Comparison of ENCODE assay signal across 20 mouse cellular contexts in the genomic region with DNA sequence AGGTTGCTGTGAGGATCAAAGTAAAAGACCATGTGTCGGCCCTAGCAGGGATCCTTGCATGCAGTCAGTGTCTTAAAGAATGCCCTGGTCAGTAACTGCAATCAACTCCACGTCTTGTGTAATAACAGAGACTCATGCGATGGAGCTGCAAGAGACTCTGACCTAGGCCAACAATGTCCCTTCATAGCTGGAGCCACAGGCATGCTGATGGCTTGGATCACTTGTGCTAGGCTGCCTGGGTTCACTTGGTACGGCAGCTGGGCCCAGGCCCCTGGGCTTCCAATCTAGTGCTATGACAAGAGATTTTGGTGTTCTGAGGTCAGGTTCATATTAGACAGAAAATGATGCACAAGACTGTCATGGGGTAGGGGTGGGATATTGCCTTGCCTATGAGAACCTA.
DNase-seq lines count a peak whose midpoint lies in the region; ATAC-seq lines count a peak whose summit lies in the region.
"Had no signal": no experiment of that assay in that cellular context is flagged by ENCODE, and none has a peak within 500 bp of the region (broad histone marks: within the 10 kb centered on the region; RNA-seq: fewer than 3 reads in every experiment).

No protein-coding gene starts in this region.

- no peak overlapping the region for H3K9ac ChIP-seq in heart, embryonic 11.5 days (ENCODE audit: low read depth, low read length)
- no peak overlapping the region for H3K9ac ChIP-seq in heart, embryonic 12.5 days

- H3K27ac ChIP-seq in heart, embryonic 11.5 days (ENCODE audit: low read depth, low read length), result no peak overlapping the region
- no peak overlapping the region for H3K27ac ChIP-seq in heart, embryonic 10.5 days
- H3K27ac ChIP-seq in heart, embryonic 12.5 days (ENCODE audit: poor library complexity, severe bottlenecking), result no peak overlapping the region

- H3K4me3 ChIP-seq in heart, embryonic 11.5 days (ENCODE audit: low read depth, low read length), result no peak overlapping the region
- no peak overlapping the region for H3K4me3 ChIP-seq in heart, embryonic 10.5 days
- H3K4me3 ChIP-seq in heart, embryonic 12.5 days, result no peak overlapping the region

- H3K9me3 ChIP-seq in heart, embryonic 11.5 days (replicated peaks; ENCODE audit: control insufficient read depth, low read length), result no peaks in the 10 kb centered on the region
- no peaks in the 10 kb centered on the region for H3K9me3 ChIP-seq in heart, embryonic 10.5 days
- no peaks in the 10 kb centered on the region for H3K9me3 ChIP-seq in heart, embryonic 12.5 days (replicated peaks)

- WGBS in heart, embryonic 11.5 days (ENCODE audit: insufficient replicate concordance), result 70% methylated on average over 4 of the region's 4 CpGs
- 82% methylated on average over 4 of the region's 4 CpGs for WGBS in heart, embryonic 10.5 days
- WGBS in heart, embryonic 12.5 days, result 65% methylated on average over 4 of the region's 4 CpGs

- no peaks in the 10 kb centered on the region for H3K36me3 ChIP-seq in heart, embryonic 11.5 days (ENCODE audit: control insufficient read depth, insufficient read depth, low read length)
- no peaks in the 10 kb centered on the region for H3K36me3 ChIP-seq in heart, embryonic 10.5 days
- no peaks in the 10 kb centered on the region for H3K36me3 ChIP-seq in heart, embryonic 12.5 days
- H3K36me3 ChIP-seq: G1E had no signal

- no peak for ATAC-seq in heart, embryonic 11.5 days (replicated peaks; ENCODE audit: insufficient number of reproducible peaks, low FRiP score, low TSS enrichment)
- no peak for ATAC-seq in heart, embryonic 12.5 days (ENCODE audit: insufficient number of reproducible peaks, low FRiP score)
- ATAC-seq: activated CD4-positive, CD25-positive, alpha-beta regulatory T cell, adult 4 months; CD4-positive, CD25-positive, alpha-beta regulatory T cell, adult 4 months; Patski had no signal

- H3K4me1 ChIP-seq in heart, embryonic 11.5 days (ENCODE audit: control insufficient read depth, insufficient read depth, low read length), result peaks cover 3% of the 10 kb centered on the region; the same call in 1 of the 2 replicates
- peaks cover 20% of the 10 kb centered on the region for H3K4me1 ChIP-seq in heart, embryonic 10.5 days
- H3K4me1 ChIP-seq in heart, embryonic 12.5 days (replicated peaks), result peaks cover 23% of the 10 kb centered on the region

- H3K4me2 ChIP-seq in heart, embryonic 11.5 days, result no peak overlapping the region
- H3K4me2 ChIP-seq in heart, embryonic 12.5 days, result no peak overlapping the region

- no peaks in the 10 kb centered on the region; the same call in 1 of the 2 replicates for H3K27me3 ChIP-seq in heart, embryonic 11.5 days (ENCODE audit: control insufficient read depth, insufficient read depth, low read length)
- H3K27me3 ChIP-seq in heart, embryonic 10.5 days (ENCODE audit: insufficient read depth, poor library complexity, severe bottlenecking), result peaks cover 18% of the 10 kb centered on the region
- peaks cover 15% of the 10 kb centered on the region for H3K27me3 ChIP-seq in heart, embryonic 12.5 days (replicated peaks)

- peak; percentile 73 for DNase-seq in heart, adult 11 months
- DNase-seq in heart, embryonic 10.5 days (ENCODE audit: low spot score), result peak; percentile 64
- DNase-seq in right cerebral cortex, postnatal 25 days, result peak; percentile 1
- no peak for DNase-seq in right cerebral cortex, postnatal 14 days
- DNase-seq: adrenal gland, adult 2 months; adrenal gland, adult 8-10 months; adrenal gland, postnatal 10 days; adrenal gland, postnatal 14 days; adrenal gland, postnatal 25 days; adrenal gland, postnatal 36 days; B cell, adult 2 months; cerebellum, adult 11 months; cerebellum, adult 11-12 months; cerebellum, adult 18-20 months had no signal
